Mouse (Mus musculus): ENCODE measurements around the gene Kif18a.

DNA sequence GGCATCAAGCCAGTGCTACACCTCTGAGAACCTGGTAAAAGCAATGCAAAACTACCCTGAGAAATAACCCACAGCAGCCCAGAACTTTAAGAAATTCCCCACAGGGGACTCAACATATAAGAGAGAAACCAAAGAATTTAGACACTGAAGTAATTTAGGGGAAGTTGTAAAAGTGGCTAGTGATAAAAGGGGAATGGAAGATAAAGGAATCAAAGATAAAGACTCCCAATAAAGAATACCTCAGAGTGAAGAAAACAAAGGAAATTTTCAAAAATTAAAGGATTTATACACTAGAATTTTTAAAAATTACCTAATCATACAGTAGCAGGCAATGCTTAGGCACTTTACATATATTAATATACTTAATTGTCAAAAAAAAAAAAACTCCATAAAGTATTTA lies 23.1 kb downstream of the Kif18a start:
- TF ChIP-seq POLR2A (IDR thresholded peaks at IDR 0.05; ENCODE audit: borderline replicate concordance, control insufficient read depth, low read depth, low read length) (no peak), CTCF (IDR thresholded peaks at IDR 0.05; ENCODE audit: control insufficient read depth, insufficient read depth, low read length) (no peak)
